Mouse (Mus musculus) olfactory bulb, adult 2 months (tissue): ENCODE data around the gene Med26.

Source experiments
- CTCF ChIP-seq: fragments of 200-500 bp; IDR thresholded peaks from 2 replicates; pipeline ENCODE4 v1.5.1; 2012; ENCODE audit warnings: low read depth, mild to moderate bottlenecking, low read length, moderate library complexity; ENCODE audit not compliant: insufficient read depth
- POLR2A ChIP-seq: fragments of 200-500 bp; IDR thresholded peaks from 2 replicates; pipeline ENCODE4 v1.6.1; 2012; ENCODE audit warnings: mild to moderate bottlenecking, low read depth, low read length, moderate library complexity; ENCODE audit not compliant: insufficient read depth

- TF ChIP-seq POLR2A (no peak), CTCF (no peak)
These were observed 43.9 kb downstream of the Med26 start for GRCm38 (mm10) chr8:72504137-72504536.
